Mouse (Mus musculus) right cerebral cortex, adult 2 months (tissue): ENCODE data around the gene Ttc27.

ENCODE experiments used
- DNase-seq, 2 experiments: peaks; one replicate each; pipeline ENCODE4 v3.0.0; 2021 to 2022; ENCODE audit warnings: low spot score in 2 of 2

Ttc27 gene

GRCm38 (mm10) chr17:74875740-74876139, 158.2 kb downstream of the Ttc27 start:
- DNase-seq: no peak

- DNase-seq: no peak
These were observed 159.4 kb downstream of the Ttc27 start for GRCm38 (mm10) chr17:74876954-74877353.

GRCm38 (mm10) chr17:74879768-74880167, 162.2 kb downstream of the Ttc27 start:
- DNase-seq: no peak

- no peak for DNase-seq
These were observed 169.5 kb downstream of the Ttc27 start for GRCm38 (mm10) chr17:74887039-74887438.

GRCm38 (mm10) chr17:74888836-74889534, 171.5 kb downstream of the Ttc27 start:
- no peak for DNase-seq

- DNase-seq: no peak
These were observed 172.1 kb downstream of the Ttc27 start for GRCm38 (mm10) chr17:74889535-74890117.

- DNase-seq: no peak
These were observed 184.9 kb downstream of the Ttc27 start for GRCm38 (mm10) chr17:74902453-74902852.

GRCm38 (mm10) chr17:74903411-74904331, 186.1 kb downstream of the Ttc27 start:
- DNase-seq: no peak

- DNase-seq: no peak
These were observed 186.8 kb downstream of the Ttc27 start for GRCm38 (mm10) chr17:74904332-74904687.

GRCm38 (mm10) chr17:74904956-74905355, 187.4 kb downstream of the Ttc27 start:
- DNase-seq: no peak

- DNase-seq: no peak
These were observed 195.5 kb downstream of the Ttc27 start for GRCm38 (mm10) chr17:74912995-74913394.
